ENCODE assay signal across 18 mouse cellular contexts in the genomic region with DNA sequence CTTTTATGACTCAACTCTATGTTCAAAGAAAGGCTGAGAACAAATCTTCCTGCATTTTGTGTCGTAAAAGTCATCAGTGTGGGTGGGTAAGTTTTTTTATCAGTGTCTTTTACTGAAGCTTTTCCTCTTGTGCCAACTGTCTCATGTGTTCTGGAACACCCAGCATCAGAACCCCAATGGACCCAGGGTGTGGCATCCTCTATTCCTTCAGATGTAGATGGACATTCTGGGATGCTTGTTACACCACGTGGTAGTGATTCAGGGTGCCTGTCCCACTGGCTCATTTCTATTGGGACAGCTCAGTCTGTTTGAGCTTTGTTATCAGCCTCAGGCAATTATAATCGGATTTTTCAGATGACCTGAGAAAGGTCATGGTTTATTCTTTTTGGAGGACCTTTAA.
"Had no signal": no experiment of that assay in that cellular context is flagged by ENCODE, and none has a peak within 500 bp of the region (broad histone marks: within the 10 kb centered on the region; RNA-seq: fewer than 3 reads in every experiment).

No protein-coding gene starts in this region.

- H3K9me3 ChIP-seq: liver, embryonic 15.5 days; lung, embryonic 15.5 days; midbrain, embryonic 13.5 days; midbrain, embryonic 15.5 days; neural tube, embryonic 12.5 days; stomach, embryonic 15.5 days had no signal

- ATAC-seq: liver, postnatal 0 days; midbrain, embryonic 13.5 days; midbrain, embryonic 15.5 days had no signal

- H3K4me1 ChIP-seq: liver, embryonic 15.5 days; lung, embryonic 15.5 days; megakaryocyte, embryonic 14.5 days; midbrain, embryonic 13.5 days; midbrain, embryonic 15.5 days; neural tube, embryonic 12.5 days; stomach, embryonic 15.5 days had no signal

- H3K4me2 ChIP-seq: liver, embryonic 15.5 days; lung, embryonic 15.5 days; midbrain, embryonic 11.5 days; midbrain, embryonic 13.5 days; midbrain, embryonic 15.5 days; neural tube, embryonic 12.5 days; stomach, embryonic 15.5 days had no signal

- DNase-seq: liver, postnatal 0 days; lung, adult 2 months; lung, postnatal 36 days; right cerebral cortex, postnatal 25 days; right cerebral cortex, postnatal 4 days; thymus, adult 2 months; thymus, postnatal 25 days; thymus, postnatal 4 days had no signal

- H3K27me3 ChIP-seq: liver, embryonic 15.5 days; lung, embryonic 15.5 days; midbrain, embryonic 13.5 days; midbrain, embryonic 15.5 days; neural tube, embryonic 12.5 days; stomach, embryonic 15.5 days had no signal

- H3K36me3 ChIP-seq: liver, embryonic 15.5 days; lung, embryonic 15.5 days; midbrain, embryonic 13.5 days; midbrain, embryonic 15.5 days; neural tube, embryonic 12.5 days; stomach, embryonic 15.5 days had no signal

- H3K27ac ChIP-seq: liver, embryonic 15.5 days; lung, embryonic 15.5 days; macrophage; midbrain, embryonic 13.5 days; midbrain, embryonic 15.5 days; neural tube, embryonic 12.5 days; stomach, embryonic 15.5 days; stomach, postnatal 0 days had no signal

- H3K9ac ChIP-seq: liver, embryonic 15.5 days; liver, postnatal 0 days; lung, embryonic 15.5 days; midbrain, embryonic 13.5 days; midbrain, embryonic 15.5 days; neural tube, embryonic 12.5 days; stomach, embryonic 15.5 days had no signal

- H3K4me3 ChIP-seq: liver, embryonic 15.5 days; lung, embryonic 15.5 days; megakaryocyte, embryonic 14.5 days; midbrain, embryonic 13.5 days; midbrain, embryonic 15.5 days; neural tube, embryonic 12.5 days; stomach, embryonic 15.5 days had no signal
